Comparison of ENCODE assay signal across 8 mouse cellular contexts in genomic region chr1:138044196-138044945, GRCm38 (mm10).
A peak's percentile ranks its signal among the peaks of the same experiment; 100 is the strongest.
DNase-seq lines count a peak whose midpoint lies in the region; ATAC-seq and TF ChIP-seq lines count a peak whose summit lies in the region.

No protein-coding gene starts in this region.

- H3K9me3 ChIP-seq in hindbrain, embryonic 10.5 days = no peaks in the 10 kb centered on the region
- no peaks in the 10 kb centered on the region for H3K9me3 ChIP-seq in lung, postnatal 0 days (ENCODE audit: low read length)

- H3K4me3 ChIP-seq in hindbrain, embryonic 10.5 days = no peak overlapping the region
- H3K4me3 ChIP-seq in layer of hippocampus, adult 2 months = no peak overlapping the region
- H3K4me3 ChIP-seq in lung, postnatal 0 days (ENCODE audit: low read depth, low read length) = no peak overlapping the region

- H3K27me3 ChIP-seq in hindbrain, embryonic 10.5 days (ENCODE audit: insufficient read depth, poor library complexity, severe bottlenecking) = peaks cover 2% of the 10 kb centered on the region; the same call in 1 of the 2 replicates
- H3K27me3 ChIP-seq in lung, postnatal 0 days (replicated peaks; ENCODE audit: insufficient read depth, low read length) = no peaks in the 10 kb centered on the region

- 42% methylated on average over 10 of the region's 10 CpGs for WGBS in hindbrain, embryonic 10.5 days
- WGBS in lung, postnatal 0 days = 24% methylated on average over 10 of the region's 10 CpGs

- peak; percentile 73 for DNase-seq in MN1 (ENCODE audit: low spot score)
- DNase-seq in cerebellum, adult 11-12 months = peak; percentile 55
- DNase-seq in hindbrain, embryonic 10.5 days (ENCODE audit: low spot score) = peak; percentile 70
- DNase-seq in layer of hippocampus, adult 2 months (ENCODE audit: low spot score in 2 of 2) = peak; percentile 79 to 87
- DNase-seq in lung, postnatal 0 days (ENCODE audit: low spot score) = peak; percentile 94
- peak; percentile 38 for DNase-seq in ovary, postnatal 36 days (ENCODE audit: low spot score)
- DNase-seq in thymus, postnatal 14 days = peak; percentile 91

- H3K9ac ChIP-seq in lung, postnatal 0 days (replicated peaks; ENCODE audit: low read depth) = no peak overlapping the region

- peak overlapping the region; percentile 16; the same call in 1 of the 2 replicates for H3K27ac ChIP-seq in hindbrain, embryonic 10.5 days
- no peak overlapping the region for H3K27ac ChIP-seq in layer of hippocampus, adult 2 months
- no peak overlapping the region for H3K27ac ChIP-seq in lung, postnatal 0 days (ENCODE audit: low read length)

- ATAC-seq in frontal cortex, adult (ENCODE audit: low TSS enrichment) = peak; percentile 96
- peak; percentile 77 for ATAC-seq in lung, postnatal 0 days

- peaks cover 11% of the 10 kb centered on the region for H3K4me1 ChIP-seq in hindbrain, embryonic 10.5 days (replicated peaks)
- H3K4me1 ChIP-seq in lung, postnatal 0 days (ENCODE audit: insufficient read depth, low read depth, low read length) = no peaks in the 10 kb centered on the region

- no peaks in the 10 kb centered on the region for H3K36me3 ChIP-seq in hindbrain, embryonic 10.5 days
- H3K36me3 ChIP-seq in lung, postnatal 0 days (ENCODE audit: insufficient read depth, low read length) = no peaks in the 10 kb centered on the region

- peak; percentile 47; the same call in 1 of the 2 replicates for TF ChIP-seq EP300 in lung, postnatal 0 days (IDR thresholded peaks at IDR 0.05)

- no peak overlapping the region for H3K4me2 ChIP-seq in lung, postnatal 0 days (replicated peaks; ENCODE audit: low read depth, low read length)

- TF ChIP-seq CTCF in layer of hippocampus, adult 2 months (conservative IDR thresholded peaks at IDR 0.05) = peak; percentile 92
- peak; percentile 86 for TF ChIP-seq CTCF in lung, postnatal 0 days (IDR thresholded peaks at IDR 0.05)

Comparison
In these comparisons a context has a peak if more than half of its experiments do, and no peak if none do; other contexts are left out.
1. DNase-seq: peak in every context shown above with its lines; median percentile 94 in lung, postnatal 0 days; 91 in thymus, postnatal 14 days; 83 in layer of hippocampus, adult 2 months; 73 in MN1; 70 in hindbrain, embryonic 10.5 days; 55 in cerebellum, adult 11-12 months; 38 in ovary, postnatal 36 days.